Mouse (Mus musculus): ENCODE results near the gene Sqor.
A peak's percentile ranks its signal among the peaks of the same experiment; 100 is the strongest.

Gene Sqor

DNA sequence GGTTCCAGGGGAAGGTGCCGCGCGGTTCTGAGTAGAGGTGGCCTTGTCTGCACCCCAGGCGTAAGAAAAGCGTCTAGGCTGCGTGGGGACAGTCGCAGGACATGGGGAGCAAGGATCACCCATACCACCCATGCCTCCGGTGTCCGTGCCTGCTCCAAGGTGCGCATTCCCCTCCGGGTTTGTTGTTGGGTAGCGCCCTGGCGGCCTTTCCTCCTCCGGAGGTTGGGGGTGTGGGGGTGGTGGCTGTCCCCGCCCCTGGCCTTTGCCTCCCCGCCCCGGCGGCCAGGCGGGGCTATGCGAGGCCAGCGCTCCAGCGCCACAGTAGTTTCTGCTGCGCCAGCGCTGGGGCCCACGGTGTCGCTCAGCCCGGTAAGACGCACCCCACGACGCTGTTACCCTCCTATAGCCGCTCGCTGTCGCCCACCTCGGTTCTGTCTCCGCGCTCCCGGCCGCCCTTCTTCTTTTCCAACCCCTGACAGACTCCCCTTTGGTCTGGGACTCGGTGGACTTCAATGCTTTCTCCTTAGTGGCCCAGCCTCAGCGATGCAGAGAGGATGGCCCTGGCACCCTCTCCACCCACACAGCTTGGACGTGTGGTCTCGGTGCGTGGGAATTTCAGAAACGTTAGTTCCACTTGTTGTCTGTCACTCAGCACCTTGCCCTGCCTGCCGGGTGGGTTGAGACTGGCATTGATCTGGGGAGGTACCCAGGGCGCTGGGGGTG lies at the start of gene Sqor:
Sqor (plus strand) TSS at position 167 of the 723 bp plus-strand sequence.
- DNase-seq = peak; percentile 53

DNA sequence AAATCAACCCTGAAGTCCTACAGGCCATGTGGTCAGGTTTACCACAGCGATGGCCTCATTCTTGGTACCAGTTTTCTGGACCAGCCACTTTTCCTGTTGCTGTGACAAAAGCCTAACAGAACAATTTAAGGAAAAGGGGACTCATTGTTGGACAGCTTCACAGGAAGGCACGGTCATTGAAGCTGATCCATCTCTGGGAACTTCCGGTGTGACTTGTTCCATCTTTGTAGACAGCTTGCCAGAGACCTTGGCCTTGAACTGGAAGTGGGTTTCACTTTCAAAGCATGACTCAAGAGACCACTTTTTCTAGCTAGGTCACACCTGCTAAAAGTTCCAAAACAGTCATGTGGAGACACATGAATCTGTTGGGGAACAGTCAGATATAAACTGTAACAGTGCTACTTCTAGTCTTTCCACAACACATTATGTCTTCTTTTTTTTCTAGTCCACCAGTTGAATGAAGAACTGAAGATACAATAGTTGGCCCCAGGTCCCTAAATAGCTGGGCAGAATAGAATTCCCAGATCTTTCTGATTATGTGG lies 48.7 kb upstream of the Sqor start:
- no peak for DNase-seq

DNA sequence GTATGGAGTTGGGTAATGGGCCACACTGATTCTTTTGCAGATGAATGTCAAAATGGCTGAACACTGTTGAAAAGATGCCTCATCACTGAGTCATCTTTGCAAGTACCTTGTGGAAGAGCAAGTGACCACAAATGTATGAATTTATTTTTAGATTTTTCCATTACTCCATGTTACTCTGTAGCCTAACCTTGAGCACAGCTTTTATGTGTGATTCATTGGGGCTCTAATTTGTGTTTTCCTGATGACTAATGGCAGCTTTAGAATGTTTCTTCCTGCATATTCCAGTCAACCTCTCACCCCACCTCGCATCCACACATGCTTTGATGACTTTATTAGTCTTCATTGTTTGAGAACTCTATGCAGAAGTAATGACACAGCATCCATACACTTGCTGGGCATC lies 45.8 kb upstream of the Sqor start:
- no peak for DNase-seq

DNA sequence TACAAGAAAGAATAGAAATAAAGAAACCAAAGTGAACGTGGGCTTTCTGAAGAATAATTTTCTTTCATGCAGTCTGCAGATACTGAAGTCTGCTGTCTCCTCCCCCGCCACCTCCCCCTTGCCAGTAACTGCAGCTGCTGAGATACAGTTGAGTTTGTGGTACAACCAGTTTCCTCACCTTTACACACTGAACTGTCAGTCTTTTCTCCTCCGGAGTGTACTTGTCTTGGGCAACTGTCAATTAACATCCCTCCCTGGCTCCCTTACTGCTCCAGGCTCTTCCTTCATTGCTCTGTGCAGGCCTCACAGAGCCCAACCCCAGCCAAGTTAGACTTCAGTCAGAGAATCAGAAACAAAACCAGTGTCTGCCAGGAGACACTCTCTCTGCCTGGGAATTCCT lies 44.5 kb upstream of the Sqor start:
- DNase-seq = no peak

DNA sequence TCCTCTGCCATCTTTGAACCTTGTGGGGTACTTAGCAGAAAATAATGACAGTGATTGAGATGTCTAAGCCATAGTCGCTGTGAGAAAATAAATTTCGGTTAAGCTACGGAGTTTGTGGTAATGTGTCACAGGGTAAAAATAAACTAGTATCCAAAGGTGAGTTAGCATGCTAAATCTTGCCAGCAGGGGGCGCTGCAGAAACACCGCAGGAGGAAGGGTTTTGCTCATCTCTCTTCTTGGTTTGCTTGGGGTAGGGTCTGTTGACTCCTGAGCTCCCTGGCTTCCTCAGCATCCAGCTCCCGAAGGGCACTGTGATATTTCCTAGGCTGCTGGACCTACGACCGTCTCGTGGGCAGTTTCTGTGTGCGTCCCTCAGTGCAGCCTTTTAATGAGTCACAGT lies 39.4 kb upstream of the Sqor start:
- DNase-seq = no peak

DNA sequence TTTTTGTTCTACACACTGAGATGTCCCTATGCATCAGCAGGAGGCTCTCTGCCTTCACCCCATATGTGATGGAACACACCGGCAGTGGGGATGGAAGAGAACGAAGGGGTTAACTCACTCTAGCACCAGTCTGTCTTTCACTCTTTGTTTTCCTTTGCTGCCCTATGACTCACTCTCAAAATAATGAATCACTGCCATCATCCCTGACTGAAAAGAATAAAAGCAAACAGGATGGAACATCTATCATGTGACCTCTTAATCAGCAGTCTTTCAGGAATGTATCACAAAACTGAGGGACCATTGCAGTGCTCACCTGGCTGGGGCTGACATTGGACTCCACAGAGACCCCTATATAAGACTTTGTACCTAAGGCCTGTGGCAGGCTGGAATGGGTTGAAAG lies 33.6 kb upstream of the Sqor start:
- no peak for DNase-seq

DNA sequence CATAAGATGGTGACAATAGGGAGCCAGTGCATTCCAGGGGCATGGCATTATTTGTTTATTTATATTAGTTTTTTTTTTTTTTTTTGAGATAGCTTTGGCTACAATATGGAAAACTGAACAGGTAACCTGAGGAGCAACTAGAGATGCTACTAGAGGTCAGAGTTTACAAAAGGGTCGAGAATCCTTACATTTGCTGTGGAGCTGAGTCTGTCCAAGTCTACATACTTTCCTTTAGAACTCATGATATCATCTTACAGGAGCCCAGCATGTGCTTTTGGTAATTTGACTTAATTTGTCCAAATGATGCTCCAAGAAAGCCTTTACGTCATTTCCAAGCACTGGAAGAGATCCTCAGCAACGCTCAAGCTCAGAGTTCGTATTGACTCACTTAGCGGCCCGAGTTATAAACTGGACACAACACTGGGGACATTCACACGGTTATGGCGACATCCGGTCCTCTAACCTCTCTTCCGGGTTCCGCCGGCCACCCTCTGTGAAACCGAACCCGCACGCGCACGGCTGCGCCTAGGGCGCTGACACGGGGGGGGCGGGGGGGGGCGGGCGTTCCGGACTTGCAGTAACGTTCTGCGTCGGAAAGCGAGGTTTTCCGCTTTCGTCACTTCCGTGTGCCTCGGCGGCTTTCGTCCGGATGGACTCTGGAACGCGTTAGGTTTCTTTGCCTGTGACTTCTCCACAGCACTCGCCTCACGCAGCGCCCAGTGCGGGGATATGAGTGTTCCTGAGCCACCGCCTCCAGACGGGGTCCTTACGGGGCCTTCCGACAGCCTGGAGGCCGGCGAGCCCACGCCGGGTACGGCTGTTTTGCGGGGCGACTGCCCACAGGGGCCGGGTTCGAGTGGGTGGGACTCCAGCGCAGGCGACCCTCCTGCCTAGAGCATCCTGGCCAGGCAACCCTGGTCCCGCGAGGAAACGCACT lies 26.9 kb upstream of the Sqor start, which contains the start of gene Bloc1s6:
Bloc1s6 (plus strand) TSS at position 610 of the 937 bp plus-strand sequence.
- DNase-seq = peak; percentile 88

DNA sequence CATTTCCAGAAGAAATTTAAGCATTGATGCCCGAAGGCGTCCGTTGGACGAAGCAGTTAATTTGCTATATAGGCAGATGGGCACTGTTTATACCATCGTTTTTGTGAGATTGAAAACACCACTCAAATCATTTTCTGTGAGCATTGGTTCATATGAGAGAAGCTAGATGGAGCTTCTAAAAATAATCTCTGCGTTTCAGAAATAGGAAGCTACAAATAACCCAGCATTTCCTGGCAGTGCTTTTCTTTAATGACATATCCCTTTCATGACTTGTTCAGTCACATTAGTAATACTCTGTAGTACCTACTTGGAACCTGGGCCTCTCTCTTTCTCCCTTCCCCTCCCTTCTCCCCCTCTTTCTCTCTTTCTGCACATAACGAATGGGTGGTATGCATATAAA lies 26.0 kb upstream of the Sqor start:
- DNase-seq = no peak

DNA sequence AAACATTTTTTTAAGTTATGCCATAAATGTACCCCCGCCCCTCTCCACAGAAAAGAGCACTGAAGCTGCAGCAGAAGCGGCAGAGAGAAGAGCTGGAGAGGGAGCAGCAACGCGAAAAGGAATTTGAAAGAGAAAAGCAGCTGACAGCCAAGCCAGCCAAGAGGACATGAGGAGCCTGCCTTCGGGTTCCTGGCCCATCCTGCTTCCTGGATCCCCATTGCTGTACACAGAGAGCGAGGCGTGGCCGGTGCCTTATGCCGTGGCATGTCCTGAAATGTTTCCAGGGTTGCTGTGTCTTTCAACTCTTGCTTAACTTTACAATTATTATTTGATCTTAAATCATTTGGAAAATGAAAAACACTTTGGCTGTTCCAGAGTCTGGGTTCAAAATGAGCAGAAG lies 18.6 kb upstream of the Sqor start:
- DNase-seq = no peak

DNA sequence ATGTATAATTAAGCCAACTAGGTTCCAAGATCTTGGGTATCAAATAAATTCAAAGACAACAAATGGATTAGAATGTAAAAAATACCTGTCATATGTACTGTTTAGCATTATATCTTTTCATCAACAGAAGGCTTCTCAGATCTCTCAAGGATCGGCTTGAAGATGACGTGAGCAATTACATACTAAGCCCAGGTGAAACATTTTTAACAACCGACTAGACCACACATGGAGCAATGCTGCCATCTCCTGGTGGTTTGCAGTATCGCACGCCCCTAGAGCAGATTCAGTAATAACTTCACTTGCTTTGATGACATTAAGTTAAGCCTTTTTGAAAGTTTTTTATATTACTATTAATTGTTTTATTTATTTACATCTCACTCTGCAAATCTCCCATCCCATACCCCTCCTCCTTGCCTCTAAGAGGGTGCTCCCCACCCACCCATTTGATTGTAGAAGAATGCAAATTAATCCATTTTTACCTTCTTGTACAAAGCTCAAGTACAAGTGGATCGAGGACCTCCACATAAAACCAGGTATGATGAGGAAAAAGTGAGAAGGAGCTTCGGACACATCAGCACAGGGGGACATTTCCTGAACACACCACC lies 11.2 kb upstream of the Sqor start:
- peak; percentile 61 for DNase-seq

DNA sequence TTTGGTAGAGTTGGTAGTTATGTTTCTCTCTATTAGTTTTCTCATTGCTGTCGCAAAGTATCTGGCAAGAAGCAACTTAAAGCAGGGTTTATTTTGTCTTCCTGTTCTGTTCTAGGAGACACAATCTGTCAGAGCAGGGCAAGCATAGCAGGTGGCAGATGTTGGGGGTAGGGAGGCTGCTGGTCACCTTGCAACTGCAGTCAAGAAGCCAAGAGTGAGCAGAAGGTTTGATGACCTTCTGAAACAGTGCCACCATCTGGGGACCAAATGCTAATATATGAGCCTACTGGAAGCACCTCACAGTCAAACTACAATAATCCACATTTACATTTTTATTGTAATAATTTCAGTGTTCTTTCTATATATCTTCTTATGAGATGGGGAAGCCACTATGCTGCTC lies 5.2 kb upstream of the Sqor start:
- DNase-seq = peak; percentile 67

DNA sequence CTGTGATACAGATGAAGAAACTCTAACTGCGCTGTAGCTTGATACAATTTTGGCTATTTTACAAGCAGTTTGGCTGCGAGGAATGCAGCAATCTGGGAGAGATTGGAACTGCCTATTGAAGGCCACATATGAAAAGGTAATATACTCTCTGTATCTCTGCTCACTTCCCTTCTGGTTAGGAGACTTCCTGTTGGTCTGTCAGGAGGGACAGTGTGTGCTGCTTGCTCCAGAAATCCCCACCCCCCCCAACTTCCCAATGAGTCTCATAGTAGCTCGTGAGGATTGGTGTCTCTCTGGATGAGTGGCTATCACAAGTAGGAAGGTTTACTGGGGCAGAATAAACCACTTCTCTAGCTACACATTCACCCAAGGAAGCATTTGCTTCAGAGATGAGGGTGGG lies 2.0 kb upstream of the Sqor start:
- no peak for DNase-seq

DNA sequence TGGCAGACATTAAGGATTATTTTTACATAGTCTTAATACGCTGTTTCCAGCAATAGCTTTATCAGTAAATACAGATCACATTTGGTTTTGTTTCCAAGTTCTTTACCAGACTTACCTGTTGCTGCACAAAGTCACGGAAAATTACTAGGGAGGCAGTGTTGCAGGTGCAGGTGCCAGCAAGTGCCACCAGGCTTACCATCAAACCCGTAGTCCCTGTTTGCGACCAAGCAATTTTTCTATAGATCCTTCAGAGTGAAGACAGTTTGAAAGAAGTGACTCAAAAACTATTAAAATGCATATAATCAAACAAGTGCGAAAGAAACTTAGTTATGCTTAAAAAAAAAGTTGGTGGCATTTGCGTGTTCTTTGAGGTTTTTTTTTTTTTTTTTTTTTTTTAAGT lies 511 bp upstream of the Sqor start:
- no peak for DNase-seq

DNA sequence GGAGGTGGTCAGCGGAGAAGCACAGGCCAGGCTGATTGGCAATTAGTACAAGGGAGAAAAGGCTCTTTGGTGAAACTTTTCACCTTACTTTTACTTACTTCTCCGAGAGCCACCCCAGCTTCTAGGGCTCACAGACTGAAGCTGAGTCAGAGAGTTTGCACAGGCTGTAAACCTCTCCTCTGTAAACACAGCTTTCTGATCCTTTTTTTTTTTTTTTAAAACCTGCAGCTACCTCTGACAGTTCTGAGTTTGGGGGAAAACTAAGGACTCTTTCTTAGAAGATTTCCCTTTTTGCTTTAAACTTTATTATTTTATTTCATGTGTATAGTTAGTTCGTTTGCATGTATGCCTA lies 733 bp downstream of the Sqor start:
- no peak for DNase-seq

DNA sequence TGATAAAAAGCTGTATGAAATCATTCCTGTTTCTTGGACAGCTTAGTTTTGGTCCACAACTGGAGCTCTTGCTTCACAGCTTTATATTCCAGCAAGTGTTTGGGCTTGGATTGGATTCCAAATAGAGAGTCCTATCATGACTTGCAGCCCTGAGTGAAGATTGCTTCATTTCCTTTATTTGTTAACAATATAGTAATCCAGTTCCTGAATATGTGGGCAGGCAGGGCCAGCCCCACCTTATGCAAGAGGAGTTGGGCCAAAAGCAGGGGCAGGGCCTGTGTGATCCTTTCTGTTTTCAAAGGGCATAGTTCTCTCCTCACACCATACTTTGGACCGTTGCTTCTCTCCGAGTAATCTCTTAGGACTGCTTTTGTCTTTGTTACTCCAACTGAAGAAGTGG lies 6.0 kb downstream of the Sqor start:
- DNase-seq = no peak

DNA sequence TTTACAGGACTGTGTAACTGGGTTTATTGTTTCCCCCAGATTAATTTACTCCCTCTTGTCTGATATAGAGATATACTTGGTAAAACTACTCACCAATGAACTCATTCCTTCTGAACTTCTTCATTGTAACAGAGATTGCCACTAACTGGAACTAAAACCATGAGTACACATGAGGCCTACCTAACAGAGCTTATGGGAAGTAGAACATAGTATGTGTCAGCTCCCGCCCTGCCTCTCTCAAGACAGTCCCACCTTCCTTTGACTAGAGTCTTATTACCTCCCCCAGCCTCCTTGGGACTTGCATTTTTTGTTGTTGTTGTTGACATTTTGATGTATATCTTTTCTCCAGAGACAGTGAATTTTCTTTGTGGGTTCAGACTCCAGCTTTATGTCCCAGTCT lies 7.9 kb downstream of the Sqor start:
- DNase-seq = no peak

DNA sequence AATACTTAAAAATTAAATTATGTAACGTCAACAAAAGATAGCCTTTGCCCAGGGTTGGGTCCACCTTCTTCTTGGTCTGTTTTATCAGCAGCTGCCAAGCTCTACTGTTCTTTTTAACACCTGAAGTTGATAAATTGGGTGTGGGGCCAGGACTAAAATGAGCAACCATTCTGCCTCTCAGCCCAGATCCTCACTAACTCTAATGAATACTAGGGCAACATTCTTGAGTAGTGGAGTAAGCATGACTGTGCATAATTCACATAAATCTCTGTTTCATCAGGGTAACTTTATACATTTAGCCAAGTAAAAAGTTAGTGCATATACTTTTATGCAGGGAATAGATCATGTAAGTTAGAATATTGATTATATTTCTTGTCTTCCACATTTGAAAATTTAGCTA lies 10.5 kb downstream of the Sqor start:
- no peak for DNase-seq

DNA sequence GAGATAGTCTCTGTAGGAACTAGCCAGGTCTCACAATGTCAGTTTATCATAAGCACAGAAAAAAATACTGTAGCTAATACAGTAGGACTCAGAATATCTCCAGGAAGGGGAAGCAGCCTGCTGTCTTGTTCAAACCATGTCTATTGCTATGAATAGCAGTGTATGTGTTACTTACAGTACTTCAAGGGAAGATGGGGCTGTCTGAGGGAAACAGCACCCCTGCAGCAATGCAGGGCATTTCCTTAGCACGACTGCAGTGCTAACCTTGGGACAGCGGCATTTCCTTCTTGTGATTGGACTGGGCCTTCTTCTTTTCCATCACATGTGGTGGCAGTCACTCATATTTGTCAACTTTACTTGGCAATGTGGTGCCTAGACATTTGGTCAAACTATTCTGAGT lies 11.8 kb downstream of the Sqor start:
- no peak for DNase-seq

DNA sequence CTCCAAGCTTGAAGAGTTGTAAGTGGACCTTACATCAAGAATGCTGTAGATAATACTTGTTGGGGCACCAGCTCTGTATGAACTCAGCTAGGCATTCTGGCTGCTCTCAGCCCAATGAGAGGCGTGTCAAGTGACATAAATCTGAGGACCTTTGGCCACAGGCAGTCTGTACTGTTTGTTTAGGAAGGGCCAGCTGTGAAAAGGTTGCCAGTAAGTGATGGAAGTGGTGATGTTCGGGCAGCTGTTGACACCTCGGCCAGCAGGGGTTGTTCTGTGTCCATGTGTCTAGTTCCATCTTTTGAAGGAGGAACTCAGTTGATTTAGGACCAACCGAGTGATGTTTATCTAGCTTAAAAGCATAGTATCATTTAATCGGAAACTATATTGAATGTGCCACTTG lies 14.9 kb downstream of the Sqor start:
- DNase-seq = no peak

DNA sequence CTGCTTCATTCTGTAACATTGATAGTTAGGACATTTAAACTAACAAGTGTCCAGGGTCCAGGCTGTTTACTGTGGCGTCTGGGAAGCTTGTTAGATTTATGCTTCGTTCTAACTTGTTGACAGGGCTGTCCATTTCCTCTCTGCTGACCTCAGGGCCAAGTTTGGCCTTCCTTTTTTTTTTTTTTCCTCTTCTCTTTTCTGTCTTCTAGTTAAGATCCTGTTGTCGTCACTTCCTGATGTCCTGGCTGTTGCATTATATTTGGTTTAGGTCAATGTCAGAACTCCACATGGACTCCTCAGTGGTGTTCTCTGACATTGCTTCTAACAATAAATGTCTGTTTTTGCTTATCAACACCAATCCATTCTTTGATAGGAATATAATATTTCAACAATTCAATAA lies 15.4 kb downstream of the Sqor start:
- DNase-seq = no peak

DNA sequence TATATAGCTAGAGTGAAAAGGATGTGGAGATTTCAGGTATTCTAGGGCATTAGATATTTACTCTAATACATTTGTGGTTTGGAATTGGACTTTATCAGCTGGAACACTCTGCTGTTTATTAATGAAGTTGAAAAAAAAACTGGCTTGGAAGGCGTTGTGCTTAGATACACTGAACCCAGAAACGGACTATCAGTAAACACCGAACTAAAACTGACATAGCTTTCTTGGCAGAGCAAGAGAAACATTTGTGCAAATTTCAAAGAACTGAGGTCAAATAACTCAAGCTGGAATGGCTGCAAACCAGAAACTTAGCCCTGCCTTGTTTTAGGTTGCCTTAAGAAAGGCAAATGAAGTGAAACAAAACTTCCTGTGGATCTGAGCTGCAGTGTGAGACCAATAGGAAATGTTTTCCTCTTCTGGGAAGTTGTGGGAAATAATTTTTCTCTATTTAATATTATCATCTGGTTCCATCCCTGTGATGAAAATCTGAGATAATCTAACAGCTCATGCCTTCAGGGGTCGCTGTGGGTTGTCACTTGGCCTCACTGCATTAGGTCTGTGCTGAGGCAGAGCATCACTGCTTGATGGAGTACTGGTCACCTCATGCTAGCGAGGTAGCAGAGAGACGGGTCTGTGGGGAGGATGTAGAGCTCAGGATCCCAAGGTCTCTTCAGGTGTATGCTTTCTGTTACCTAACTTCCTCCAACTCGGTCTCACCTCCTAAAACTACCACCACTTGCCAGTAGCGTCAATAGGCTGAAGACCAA lies 16.7 kb downstream of the Sqor start:
- DNase-seq = no peak

DNA sequence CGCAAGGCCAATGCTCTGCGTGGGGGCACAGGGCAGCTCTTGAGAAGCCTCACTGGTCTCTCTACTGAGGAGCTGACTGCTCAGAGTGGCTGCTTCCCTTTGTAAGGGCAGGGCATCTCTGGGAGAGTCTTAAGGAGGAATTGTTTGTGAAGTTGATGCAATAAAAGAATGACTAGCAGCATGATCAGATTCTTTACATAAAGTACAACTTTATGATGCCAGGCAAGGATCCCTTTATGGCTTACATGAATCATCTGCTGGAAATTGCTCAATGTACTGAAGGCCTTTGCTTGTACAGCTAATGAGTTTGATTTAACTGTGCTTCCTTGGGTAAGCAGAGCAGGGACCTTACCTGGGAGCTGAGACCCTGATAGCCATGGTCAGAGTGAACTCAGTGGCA lies 18.7 kb downstream of the Sqor start:
- no peak for DNase-seq

DNA sequence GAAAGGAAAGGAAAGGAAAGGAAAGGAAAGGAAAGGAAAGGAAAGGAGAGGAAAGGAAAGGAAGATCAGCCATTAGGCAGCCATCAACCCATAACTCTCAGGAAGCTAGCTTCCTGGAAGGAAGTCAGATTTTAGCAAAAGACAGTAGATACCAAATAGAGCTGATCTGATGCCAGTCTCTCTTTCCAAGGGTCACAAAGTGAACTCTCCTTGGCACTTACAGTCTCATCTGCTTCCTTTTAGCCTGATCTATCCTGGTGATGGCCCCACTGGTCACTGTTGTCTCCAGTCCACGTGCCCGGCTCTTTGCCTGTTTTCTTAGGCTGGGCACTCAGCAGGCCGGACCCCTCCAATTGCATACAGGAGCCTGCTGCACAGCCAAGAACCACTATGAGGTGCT lies 19.7 kb downstream of the Sqor start:
- no peak for DNase-seq

Measured in cerebellum, adult 11 months (tissue).